Mouse (Mus musculus) neural tube, embryonic 13.5 days (tissue): Measurements from ENCODE around the gene Il10rb. TPM values are rescaled to one million over a fixed set of nuclear protein-coding genes. Genes with fewer than 3 reads are reported as not detected.

ENCODE experiments used
- polyA plus RNA-seq: library from polyadenylated mRNA; unstranded; fragments of >200 nt; fragmentation: Nextera tagmentation; extraction: Ambion mirVana; gene quantifications from 2 replicates; pipeline ENCODE4 v1.2.1, GENCODE M21; 2015

The Il10rb gene
- polyA plus RNA-seq, 1 experiment from 2014 or later: 11.8 TPM

Other genes with a start within 250 kb of the Il10rb start
- gene Olig2, start 180.7 kb upstream of the Il10rb start, polyA plus RNA-seq: 4.5 and 4.6 TPM in 2 replicates
- 20.9 and 26.0 TPM in 2 replicates for gene Olig1, start 136.4 kb upstream of the Il10rb start, polyA plus RNA-seq
- gene Ifnar2, start 33.4 kb upstream of the Il10rb start, polyA plus RNA-seq: 39.9 and 40.6 TPM in 2 replicates
- not detected in 2 replicates for gene Gm21970, start 14.4 kb upstream of the Il10rb start, polyA plus RNA-seq
- gene Ifnar1, start 79.1 kb downstream of the Il10rb start, polyA plus RNA-seq: 46.5 and 50.4 TPM in 2 replicates
- gene Ifngr2, start 140.9 kb downstream of the Il10rb start, polyA plus RNA-seq: 59.4 and 75.3 TPM in 2 replicates
- gene Tmem50b, start 191.6 kb downstream of the Il10rb start, polyA plus RNA-seq: 85.6 and 96.8 TPM in 2 replicates
- 6.9 and 7.0 TPM in 2 replicates for gene Dnajc28, start 212.9 kb downstream of the Il10rb start, polyA plus RNA-seq
- 62.1 and 66.1 TPM in 2 replicates for gene Gart, start 240.8 kb downstream of the Il10rb start, polyA plus RNA-seq
- gene Son, start 241.3 kb downstream of the Il10rb start, polyA plus RNA-seq: 125 and 129 TPM in 2 replicates